Mouse (Mus musculus) embryonic fibroblast, embryonic 13.5 days (primary cell): Measurements from ENCODE around the gene 1700034I23Rik. TPM values are rescaled to one million over a fixed set of nuclear protein-coding genes. Genes with fewer than 3 reads are reported as not detected.
A peak's percentile ranks its signal among the peaks of the same experiment; 100 is the strongest.
"Not testable (repeated sequence)": the region's sequence is repeated elsewhere in the genome, so short reads cannot be mapped to it uniquely, and the experiment has no call there.

Experiments
- H3K27ac ChIP-seq: 2 replicates; pipeline ENCODE4 v1.5.1; 2012; ENCODE audit warnings: low read length, control low read depth, inconsistent platforms; ENCODE audit not compliant: insufficient read depth
- H3K4me1 ChIP-seq: 2 replicates; pipeline ENCODE4 v1.6.1; 2011; ENCODE audit warnings: low read length; ENCODE audit not compliant: control insufficient read depth, insufficient read depth
- H3K4me3 ChIP-seq: 2 replicates; pipeline ENCODE4 v1.5.1; 2011; ENCODE audit warnings: mild to moderate bottlenecking, control low read depth, low read length; ENCODE audit not compliant: insufficient read depth
- CTCF ChIP-seq: IDR thresholded peaks from 2 replicates; pipeline ENCODE4 v1.5.1; 2011; ENCODE audit warnings: mild to moderate bottlenecking, control low read depth, low read length, moderate library complexity, borderline replicate concordance; ENCODE audit not compliant: insufficient read depth
- POLR2A ChIP-seq: IDR thresholded peaks from 2 replicates; pipeline ENCODE4 v1.6.1; 2011; ENCODE audit warnings: low read depth, mild to moderate bottlenecking, control low read depth, low read length, moderate library complexity
- polyA plus RNA-seq: library from polyadenylated mRNA; stranded (reverse); fragments of >200 nt; gene quantifications from 2 replicates; pipeline ENCODE4 v1.2.4, GENCODE M21; 2011; ENCODE audit warnings: low read depth; ENCODE audit not compliant: missing spikeins, insufficient read length

Gene 1700034I23Rik
- not detected in 2 replicates for polyA plus RNA-seq

DNA sequence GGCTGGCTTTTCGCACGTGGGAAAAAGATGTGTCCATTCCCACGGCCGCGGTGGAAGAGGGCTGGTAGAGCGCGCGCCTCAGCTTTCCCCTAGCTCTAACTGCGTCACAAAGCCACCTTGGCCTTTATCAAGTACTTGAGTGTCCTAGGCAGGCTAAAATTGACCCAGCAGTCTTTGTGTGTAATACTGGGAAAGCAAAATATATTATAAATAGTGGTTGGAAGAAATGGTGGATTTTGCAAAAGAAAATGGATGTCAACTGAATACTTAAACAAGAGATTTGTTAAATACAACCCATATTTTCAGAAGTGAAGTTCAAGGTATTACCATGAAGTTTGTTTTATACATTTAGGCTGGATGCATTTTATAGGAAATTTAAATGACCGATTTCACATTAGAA is at the start of gene 1700034I23Rik:
Gene 1700034I23Rik, minus strand, starts transcription at position 101 of the 400 bp plus-strand sequence.
- not testable (repeated sequence) for H3K27ac ChIP-seq, H3K4me3 ChIP-seq, H3K4me1 ChIP-seq

DNA sequence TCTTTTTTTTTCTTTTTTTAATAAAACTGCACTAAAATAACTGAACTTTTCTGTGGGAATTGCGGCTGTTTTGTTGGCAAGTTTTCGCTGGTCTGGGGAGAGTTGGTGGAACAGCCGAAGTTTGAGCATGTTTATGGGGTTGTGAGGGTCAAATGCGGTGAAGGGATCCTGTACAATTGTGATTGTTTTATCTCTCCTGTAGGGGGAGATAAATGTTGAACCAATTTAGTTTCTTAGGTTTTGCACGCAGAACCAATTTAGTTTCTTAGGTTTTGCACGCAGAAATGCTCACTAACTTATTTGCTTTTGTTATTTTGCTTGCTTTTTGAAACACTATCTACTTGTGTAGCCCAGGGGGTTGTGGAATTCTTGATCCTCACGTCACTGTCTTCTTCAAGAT is 49.0 kb upstream of the 1700034I23Rik start:
- TF ChIP-seq CTCF (no peak), POLR2A (no peak)
- 0 out of 2 replicates have a peak, but pooled peaks cover 3% of the 10 kb centered on the region for H3K4me1 ChIP-seq
- H3K4me3 ChIP-seq: peak overlapping the region; percentile 90
- no peak overlapping the region for H3K27ac ChIP-seq

DNA sequence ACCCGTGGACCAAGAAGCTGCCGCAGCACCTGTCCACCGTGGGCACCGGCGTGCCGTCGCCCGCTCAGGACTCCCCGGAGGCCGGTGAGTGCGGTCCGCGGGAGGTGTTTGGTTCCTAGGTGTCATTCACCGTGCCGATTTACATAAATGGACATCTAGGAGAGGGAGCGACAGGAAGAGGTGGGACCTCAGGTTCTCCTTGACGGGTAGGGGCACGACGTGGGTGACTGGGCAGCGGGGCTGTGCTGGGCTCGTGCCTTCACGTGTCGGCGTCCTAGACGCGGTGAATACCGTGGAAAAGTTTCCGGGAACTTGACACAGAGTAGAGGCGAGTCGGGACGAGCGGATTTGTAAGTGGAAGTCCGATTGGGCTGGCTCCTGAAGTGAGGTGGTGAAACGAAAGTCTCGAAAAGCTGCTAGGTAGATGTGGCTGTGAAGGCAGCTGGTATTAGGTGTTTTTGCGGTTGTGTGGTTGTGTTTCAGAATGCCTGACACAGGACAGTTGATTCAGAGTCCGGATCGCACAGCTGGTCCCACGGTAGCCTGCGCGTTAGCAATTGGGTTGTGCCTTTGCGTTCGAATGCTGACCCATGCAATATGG is 48.4 kb upstream of the 1700034I23Rik start:
- Histone ChIP-seq H3K4me1 (0 out of 2 replicates have a peak, but pooled peaks cover 3% of the 10 kb centered on the region), H3K4me3 (peak overlapping the region; percentile 90), H3K27ac (no peak overlapping the region)
- TF ChIP-seq POLR2A (0 out of 2 replicates have a peak, but pooled peaks have one; percentile 36), CTCF (no peak)

DNA sequence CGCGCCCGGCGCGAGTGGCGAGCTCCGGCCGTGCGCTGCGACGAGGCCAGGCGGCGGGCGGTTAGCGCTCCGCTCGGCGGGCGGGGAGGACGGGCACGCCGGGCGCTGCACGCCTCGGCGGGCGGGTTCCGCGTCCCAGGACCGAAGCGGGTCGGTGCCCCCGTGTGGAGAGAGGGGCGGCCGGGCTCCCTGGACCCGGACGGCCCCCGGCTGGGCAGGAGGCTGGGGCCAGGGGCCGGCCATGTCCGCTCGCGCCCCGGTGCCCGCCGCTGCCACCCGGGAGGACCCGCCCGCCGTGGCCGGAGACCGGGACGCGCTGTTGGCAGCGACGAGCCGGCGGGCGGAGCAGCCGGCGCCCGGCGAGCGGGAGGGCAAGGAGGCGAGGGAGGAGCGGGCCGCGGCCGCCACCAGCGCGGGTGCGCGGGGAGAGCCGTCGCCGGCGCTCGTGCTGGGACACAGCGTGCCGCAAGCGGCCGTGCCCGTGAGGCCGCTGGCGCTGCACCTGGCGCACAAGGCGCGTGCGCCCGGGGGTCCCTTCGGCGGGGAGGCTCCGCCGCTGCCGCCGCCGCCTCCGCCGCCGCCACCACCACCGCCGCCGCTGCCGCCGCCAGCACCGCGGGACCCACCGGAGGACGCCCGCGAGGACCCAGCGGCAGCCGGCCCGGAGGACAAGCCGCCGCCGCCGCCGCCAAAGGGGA is 47.7 kb upstream of the 1700034I23Rik start:
- TF ChIP-seq CTCF (no peak), POLR2A (no peak)
- no peak overlapping the region for H3K27ac ChIP-seq
- 0 out of 2 replicates have a peak, but pooled peaks cover 3% of the 10 kb centered on the region for H3K4me1 ChIP-seq
- peak overlapping the region; percentile 90 for H3K4me3 ChIP-seq

DNA sequence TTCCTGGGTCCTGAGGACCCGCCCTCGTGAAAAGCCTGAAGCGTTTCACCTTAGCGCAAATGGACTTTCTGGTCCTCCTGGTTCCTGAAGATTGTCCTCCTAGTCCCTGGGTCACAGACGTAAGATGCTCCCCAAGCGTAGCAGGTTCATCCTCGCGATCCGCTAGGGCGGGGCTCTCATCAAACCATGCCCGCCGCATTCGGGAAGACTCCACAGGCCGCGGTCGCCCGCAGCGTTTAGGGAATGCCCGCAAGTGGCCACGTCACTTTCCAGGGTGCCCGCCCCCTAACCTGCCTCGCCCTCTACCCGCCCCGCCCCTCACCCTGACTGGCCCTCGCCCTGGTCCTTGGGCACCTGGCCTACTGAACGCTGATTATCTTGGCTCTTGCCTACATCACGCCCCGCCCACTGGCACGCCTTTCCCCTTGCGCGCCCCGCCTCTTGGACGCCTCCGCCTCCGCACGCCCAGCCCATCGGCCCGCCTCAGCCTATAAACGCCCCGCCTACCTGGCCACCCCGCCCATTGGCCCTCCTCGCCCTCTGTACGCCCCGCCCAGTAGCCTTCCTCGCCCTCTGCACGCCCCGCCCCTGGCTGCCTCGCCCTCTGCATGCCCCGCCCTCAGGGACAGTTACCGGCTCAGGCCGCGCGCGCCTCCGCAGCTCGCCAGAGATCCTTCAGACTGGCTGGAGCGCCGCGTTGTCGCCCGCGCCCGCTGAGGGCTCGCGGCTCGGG is 47.0 kb upstream of the 1700034I23Rik start, which contains the start of gene Larp1b:
Gene Larp1b, plus strand, starts transcription at position 659 of the 733 bp plus-strand sequence.
- TF ChIP-seq CTCF: no peak
- peak; percentile 85 for TF ChIP-seq POLR2A
- Histone ChIP-seq H3K27ac (no peak within 1 kb of the TSS), H3K4me3 (peak within 1 kb of the TSS; percentile 90), H3K4me1 (0 out of 2 replicates have a peak, but pooled peaks cover 3% of the 10 kb centered on the region)

DNA sequence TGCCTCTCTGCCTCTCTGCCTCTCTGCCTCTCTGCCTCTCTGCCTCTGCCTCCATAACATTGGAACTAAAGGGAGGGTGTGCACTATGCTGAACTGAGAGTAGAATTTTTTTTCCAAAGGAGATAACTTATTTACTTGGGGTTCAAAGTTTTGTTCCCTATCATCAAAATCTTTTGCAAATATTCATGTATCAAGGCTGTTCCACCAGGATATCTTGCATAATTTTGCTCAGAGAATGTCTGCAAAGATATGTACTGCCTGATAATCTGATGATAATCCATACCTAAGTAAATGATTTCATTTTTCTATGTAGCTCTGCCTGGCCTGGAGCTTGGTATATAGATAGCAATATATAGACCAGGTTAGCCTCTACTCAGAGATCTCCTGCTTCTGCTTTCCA is 36.7 kb upstream of the 1700034I23Rik start:
- no peaks in the 10 kb centered on the region for H3K4me1 ChIP-seq
- no peak for TF ChIP-seq CTCF
- no peak for TF ChIP-seq POLR2A
- no peak overlapping the region for H3K4me3 ChIP-seq
- H3K27ac ChIP-seq: no peak overlapping the region

DNA sequence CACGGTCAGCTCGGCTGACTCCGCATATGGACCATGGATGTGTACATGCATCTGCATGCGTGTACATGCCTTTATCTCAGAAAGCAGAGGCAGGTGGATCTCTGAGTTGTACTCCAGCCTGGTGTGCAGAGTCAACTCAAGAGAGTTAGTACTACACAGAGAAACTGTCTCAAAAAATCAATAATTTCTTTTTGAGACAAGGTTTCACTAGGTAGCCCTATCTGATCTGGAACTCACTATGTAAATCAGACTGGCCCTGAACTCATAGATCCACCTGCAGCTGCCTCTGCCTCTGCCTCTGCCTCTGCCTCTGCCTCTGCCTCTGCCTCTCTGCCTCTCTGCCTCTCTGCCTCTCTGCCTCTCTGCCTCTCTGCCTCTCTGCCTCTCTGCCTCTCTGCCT is 36.2 kb upstream of the 1700034I23Rik start:
- Histone ChIP-seq H3K27ac (no peak overlapping the region), H3K4me1 (no peaks in the 10 kb centered on the region), H3K4me3 (no peak overlapping the region)
- no peak for TF ChIP-seq CTCF
- no peak for TF ChIP-seq POLR2A

DNA sequence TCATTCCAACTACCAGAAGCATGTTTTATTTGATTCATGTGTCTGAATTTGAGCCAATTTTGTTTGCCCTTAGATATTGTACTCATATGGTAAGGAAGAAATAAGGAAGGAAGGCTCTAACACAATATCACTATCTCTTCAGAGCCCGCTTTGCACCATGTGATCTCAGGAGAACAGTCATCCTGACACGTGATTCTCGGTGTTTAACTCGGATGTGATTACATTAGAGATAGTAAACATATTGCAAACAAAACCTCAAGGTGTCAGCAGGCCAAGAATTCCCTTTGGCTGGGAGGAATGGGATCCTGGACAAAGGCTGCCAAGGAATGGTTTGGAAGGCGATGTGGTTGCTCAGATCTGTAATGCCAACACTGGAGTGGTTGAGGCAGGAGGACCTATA is 35.8 kb upstream of the 1700034I23Rik start:
- no peak overlapping the region for H3K4me3 ChIP-seq
- H3K4me1 ChIP-seq: no peaks in the 10 kb centered on the region
- TF ChIP-seq POLR2A (no peak), CTCF (no peak)
- H3K27ac ChIP-seq: no peak overlapping the region

DNA sequence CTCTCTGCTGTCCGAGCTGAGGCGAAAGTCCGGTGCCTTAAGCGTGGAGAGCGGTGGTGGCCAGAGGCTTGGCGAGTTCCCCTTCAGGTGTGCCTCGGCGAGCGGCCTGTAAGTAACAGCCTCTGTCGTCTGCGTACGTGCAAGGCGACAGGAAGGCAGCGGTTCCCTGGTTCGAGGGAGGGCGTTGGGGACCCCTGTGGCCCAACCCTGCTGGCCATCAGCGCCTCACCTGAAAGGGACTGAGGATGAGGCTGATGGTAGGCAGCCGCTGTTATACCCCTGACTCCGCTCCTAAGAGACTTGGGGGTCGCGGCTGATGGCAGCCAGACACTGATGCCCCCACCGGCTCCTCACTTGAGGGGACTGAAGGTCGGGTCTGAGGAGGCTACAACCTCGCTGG is 8.0 kb downstream of the 1700034I23Rik start:
- peak overlapping the region; percentile 79 for H3K4me3 ChIP-seq
- H3K27ac ChIP-seq, H3K4me1 ChIP-seq: not testable (repeated sequence)

DNA sequence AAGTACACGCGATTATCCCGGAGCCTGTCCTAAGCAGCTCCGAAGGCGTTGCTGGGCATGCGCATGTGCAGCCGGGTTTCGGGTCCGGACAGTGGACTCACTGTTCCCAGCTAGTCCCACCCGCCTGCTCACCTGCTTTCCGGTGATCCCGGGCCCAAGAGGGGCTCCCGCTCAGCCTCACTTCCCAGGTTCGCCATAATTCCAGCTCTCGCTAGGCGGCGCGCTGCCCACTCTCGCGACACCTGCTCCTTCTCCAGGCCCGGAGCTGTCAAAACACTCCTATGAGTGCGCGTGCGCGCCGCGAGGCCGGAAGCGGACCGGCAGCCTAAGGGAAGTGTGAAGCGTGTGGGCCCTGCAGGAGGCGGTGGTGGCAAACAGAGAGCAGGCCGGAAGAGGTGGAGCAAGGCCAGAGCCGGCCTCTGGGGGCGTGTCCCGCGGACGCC is 8.5 kb downstream of the 1700034I23Rik start:
- Histone ChIP-seq H3K4me3 (peak overlapping the region; percentile 69), H3K27ac (peak overlapping the region; percentile 30; the same call in 1 of the 2 replicates)
- TF ChIP-seq CTCF: peak; percentile 38; the same call in 1 of the 2 replicates
- not testable (repeated sequence) for H3K4me1 ChIP-seq

DNA sequence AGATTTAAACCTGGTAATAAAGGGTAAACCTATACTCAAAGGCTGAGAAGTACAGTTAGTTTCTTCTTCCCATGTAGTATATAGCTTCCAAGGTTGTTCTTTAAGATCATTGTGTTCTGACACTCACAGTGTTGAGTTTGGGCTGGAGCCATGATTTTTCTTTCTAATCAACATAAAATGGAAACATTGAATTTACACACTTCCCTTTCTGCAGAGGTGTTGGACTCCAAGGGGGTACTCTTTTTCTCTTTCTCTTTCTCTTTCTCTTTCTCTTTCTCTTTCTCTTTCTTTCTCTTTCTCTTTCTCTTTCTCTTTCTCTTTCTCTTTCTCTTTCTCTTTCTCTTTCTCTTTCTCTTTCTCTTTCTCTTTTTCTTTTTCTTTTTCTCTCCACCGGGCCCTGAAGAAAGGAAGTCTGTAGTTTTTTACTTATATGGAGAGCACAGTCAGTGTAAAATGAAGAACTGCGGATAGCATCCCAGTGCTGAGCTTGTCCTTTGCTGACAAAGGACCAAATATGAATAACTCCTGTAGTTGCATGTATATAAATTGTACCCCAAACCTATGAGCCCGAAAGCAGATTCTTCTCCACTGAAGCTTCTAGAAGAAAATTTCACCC is 49.1 kb downstream of the 1700034I23Rik start:
- H3K4me3 ChIP-seq, H3K27ac ChIP-seq, H3K4me1 ChIP-seq: not testable (repeated sequence)
